Comparison of ENCODE assay signal across 9 mouse cellular contexts in the genomic region with DNA sequence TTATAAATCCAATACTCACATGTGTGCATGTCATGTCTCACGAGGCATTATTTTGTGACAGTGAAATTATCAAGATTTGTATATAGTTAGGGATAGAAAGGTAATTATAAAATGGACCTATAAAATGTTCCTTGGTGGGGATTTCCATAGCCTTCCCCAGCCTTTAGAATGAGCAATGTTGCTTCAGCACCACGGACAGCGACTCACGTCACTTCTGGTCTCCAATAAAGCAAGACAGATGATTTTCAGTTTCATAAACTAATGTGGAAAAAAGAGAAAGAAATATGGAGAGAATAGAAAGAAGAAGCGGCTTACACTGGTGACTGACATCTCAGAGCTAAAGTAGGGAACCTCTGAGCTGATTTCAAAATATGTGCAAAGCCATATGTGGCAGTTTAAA. TPM values are rescaled to one million over a fixed set of nuclear protein-coding genes. Genes with fewer than 3 reads are reported as not detected.
DNase-seq lines count a peak whose midpoint lies in the region; ATAC-seq and TF ChIP-seq lines count a peak whose summit lies in the region.
"Had no signal": no experiment of that assay in that cellular context is flagged by ENCODE, and none has a peak within 500 bp of the region (broad histone marks: within the 10 kb centered on the region; RNA-seq: fewer than 3 reads in every experiment).

No protein-coding gene starts in this region.

- no peak overlapping the region for H3K27ac ChIP-seq in hindbrain, embryonic 11.5 days (ENCODE audit: low read depth, low read length)
- no peak overlapping the region for H3K27ac ChIP-seq in hindbrain, embryonic 13.5 days
- no peak overlapping the region for H3K27ac ChIP-seq in ES-E14 (ENCODE audit: insufficient read depth, low read depth, low read length, poor library complexity, severe bottlenecking)
- no peak overlapping the region for H3K27ac ChIP-seq in limb, embryonic 14.5 days (replicated peaks; ENCODE audit: low read depth, low read length)
- no peak overlapping the region for H3K27ac ChIP-seq in thymus, adult 2 months (ENCODE audit: control insufficient read depth, insufficient read depth, low read length)

- H3K4me2 ChIP-seq in hindbrain, embryonic 11.5 days (replicated peaks; ENCODE audit: low read depth, low read length), result no peak overlapping the region
- H3K4me2 ChIP-seq in hindbrain, embryonic 13.5 days, result no peak overlapping the region
- H3K4me2 ChIP-seq in limb, embryonic 14.5 days (replicated peaks; ENCODE audit: low read depth, low read length, severe bottlenecking), result no peak overlapping the region

- H3K9me3 ChIP-seq in hindbrain, embryonic 11.5 days (ENCODE audit: control insufficient read depth, low read length), result no peaks in the 10 kb centered on the region
- no peaks in the 10 kb centered on the region for H3K9me3 ChIP-seq in hindbrain, embryonic 13.5 days
- H3K9me3 ChIP-seq in ES-E14 (ENCODE audit: control insufficient read depth, insufficient read depth, low read depth, low read length), result no peaks in the 10 kb centered on the region
- H3K9me3 ChIP-seq in limb, embryonic 14.5 days (ENCODE audit: control insufficient read depth, low read length), result no peaks in the 10 kb centered on the region

- DNase-seq in hindbrain, embryonic 11.5 days (ENCODE audit: low spot score), result peak; percentile 78
- peak; percentile 40 for DNase-seq in ES-E14 (ENCODE audit: low read depth, low spot score)
- DNase-seq in limb, embryonic 14.5 days (ENCODE audit: low spot score), result peak; percentile 90
- DNase-seq in thymus, adult 2 months, result peak; percentile 76
- DNase-seq in cerebellum, adult 11 months, result no peak
- DNase-seq in cerebellum, postnatal 36 days, result no peak

- ATAC-seq in hindbrain, embryonic 11.5 days (ENCODE audit: low FRiP score), result no peak
- ATAC-seq in hindbrain, embryonic 13.5 days (ENCODE audit: low FRiP score), result no peak
- ATAC-seq in common myeloid progenitor, adult 5-6 weeks (replicated peaks; ENCODE audit: low read depth, poor library complexity, severe bottlenecking), result 0 out of 2 replicates have a peak, but pooled peaks have one; percentile 47
- no peak for ATAC-seq in limb, embryonic 14.5 days (ENCODE audit: low FRiP score, low read depth)

- in situ Hi-C loops in ES-E14 (cut with MboI; ENCODE audit: low sequenced_read_pairs in 2 of 2, unreplicated experiment in 2 of 2), result no loop called here

- TF ChIP-seq POLR2A in limb, embryonic 14.5 days (IDR thresholded peaks at IDR 0.05; ENCODE audit: borderline replicate concordance, extremely low read depth, insufficient read depth, insufficient read length), result no peak
- no peak for TF ChIP-seq POLR2A in thymus, adult 2 months (IDR thresholded peaks at IDR 0.05; ENCODE audit: control insufficient read depth, extremely low read depth, insufficient read depth, low read length, poor library complexity)

- no peaks in the 10 kb centered on the region for H3K4me1 ChIP-seq in hindbrain, embryonic 11.5 days (replicated peaks; ENCODE audit: control insufficient read depth, insufficient read depth, low read length)
- peaks cover 10% of the 10 kb centered on the region for H3K4me1 ChIP-seq in hindbrain, embryonic 13.5 days (replicated peaks)
- H3K4me1 ChIP-seq in ES-E14 (ENCODE audit: control insufficient read depth in 2 of 2, insufficient read depth in 2 of 2, low read length in 2 of 2, poor library complexity in 1 of 2), result no peaks in the 10 kb centered on the region
- H3K4me1 ChIP-seq in limb, embryonic 14.5 days (ENCODE audit: control insufficient read depth, insufficient read depth, low read length), result no peaks in the 10 kb centered on the region
- peaks cover 19% of the 10 kb centered on the region for H3K4me1 ChIP-seq in thymus, adult 2 months (replicated peaks; ENCODE audit: control insufficient read depth, insufficient read depth, low read length)

- no peak overlapping the region for H3K4me3 ChIP-seq in hindbrain, embryonic 11.5 days (ENCODE audit: low read depth, low read length)
- no peak overlapping the region for H3K4me3 ChIP-seq in hindbrain, embryonic 13.5 days
- H3K4me3 ChIP-seq in ES-E14 (ENCODE audit: insufficient read depth in 1 of 2, low read depth in 1 of 2, low read length in 2 of 2, poor library complexity in 1 of 2, severe bottlenecking in 1 of 2), result no peak overlapping the region
- no peak overlapping the region for H3K4me3 ChIP-seq in limb, embryonic 14.5 days (replicated peaks; ENCODE audit: low read length)
- H3K4me3 ChIP-seq in thymus, adult 2 months (ENCODE audit: control insufficient read depth, insufficient read depth, low read length), result no peak overlapping the region

- H3K27me3 ChIP-seq in hindbrain, embryonic 11.5 days (ENCODE audit: control insufficient read depth, insufficient read depth, low read length), result no peaks in the 10 kb centered on the region
- no peaks in the 10 kb centered on the region for H3K27me3 ChIP-seq in hindbrain, embryonic 13.5 days
- no peaks in the 10 kb centered on the region for H3K27me3 ChIP-seq in limb, embryonic 14.5 days (ENCODE audit: control insufficient read depth, insufficient read depth, low read length)
- H3K27me3 ChIP-seq in thymus, adult 2 months (ENCODE audit: control insufficient read depth, insufficient read depth, low read length), result no peaks in the 10 kb centered on the region

- WGBS in hindbrain, embryonic 11.5 days, result 23% methylated on average over 5 of the region's 5 CpGs
- WGBS in hindbrain, embryonic 13.5 days, result 24% methylated on average over 5 of the region's 5 CpGs
- 13% methylated on average over 5 of the region's 5 CpGs for WGBS in limb, embryonic 14.5 days
- WGBS in thymus, adult 2 months, result 16% methylated on average over 5 of the region's 5 CpGs

- H3K9ac ChIP-seq in hindbrain, embryonic 11.5 days (ENCODE audit: low read depth, low read length), result no peak overlapping the region
- no peak overlapping the region for H3K9ac ChIP-seq in hindbrain, embryonic 13.5 days
- H3K9ac ChIP-seq in ES-E14 (ENCODE audit: insufficient read depth, low read depth, low read length, poor library complexity, severe bottlenecking), result no peak overlapping the region
- H3K9ac ChIP-seq in limb, embryonic 14.5 days (ENCODE audit: low read depth, low read length, severe bottlenecking), result no peak overlapping the region

- no peak for TF ChIP-seq CTCF in thymus, adult 2 months (IDR thresholded peaks at IDR 0.05; ENCODE audit: borderline replicate concordance, control insufficient read depth, extremely low read depth, insufficient read depth, low read length, poor library complexity)

- no peaks in the 10 kb centered on the region for H3K36me3 ChIP-seq in hindbrain, embryonic 11.5 days (ENCODE audit: control insufficient read depth, insufficient read depth, low read length)
- H3K36me3 ChIP-seq in hindbrain, embryonic 13.5 days, result no peaks in the 10 kb centered on the region
- H3K36me3 ChIP-seq in ES-E14 (ENCODE audit: control insufficient read depth, insufficient read depth, low read length, poor library complexity, severe bottlenecking), result no peaks in the 10 kb centered on the region
- H3K36me3 ChIP-seq in limb, embryonic 14.5 days (ENCODE audit: control insufficient read depth, insufficient read depth, low read length), result no peaks in the 10 kb centered on the region
- no peaks in the 10 kb centered on the region for H3K36me3 ChIP-seq in thymus, adult 2 months (ENCODE audit: control insufficient read depth, insufficient read depth, low read length)

TF ChIP-seq in ES-E14, 5 proteins besides CTCF, POLR2A, EP300 and RAD21:
- TF ChIP-seq ZNF384 (IDR thresholded peaks at IDR 0.05; ENCODE audit: low read depth, low read length), result no peak

RNA-seq across cellular contexts. Expression of a gene that starts 23.7 kb away (rescaled TPM):
- polyA plus RNA-seq in hindbrain, embryonic 11.5 days (2014; fragmentation: Nextera tagmentation; extraction: Ambion mirVana), result not detected in 2 replicates
- not detected in 2 replicates for polyA plus RNA-seq in hindbrain, embryonic 13.5 days (2015; fragmentation: Nextera tagmentation; extraction: Ambion mirVana)
- not detected in 2 replicates for total RNA-seq in ES-E14 (2012; rRNA removed)
- not detected in 2 replicates for total RNA-seq in common myeloid progenitor, adult 5-6 weeks (2017)
- polyA plus RNA-seq in limb, embryonic 14.5 days (2012; rRNA removed), result not detected in 2 replicates
- polyA plus RNA-seq in limb, embryonic 14.5 days (2014; fragmentation: Nextera tagmentation; extraction: Ambion mirVana), result not detected in 2 replicates
- not detected in 2 replicates for polyA plus RNA-seq in thymus, adult 2 months (2012; rRNA removed)
- total RNA-seq: layer of hippocampus, postnatal 25 days had no signal

Comparison
In these comparisons a context has a peak if more than half of its experiments do, and no peak if none do; other contexts are left out.
1. DNase-seq: peak in hindbrain, embryonic 11.5 days (single experiment), ES-E14 (single experiment), limb, embryonic 14.5 days (single experiment) and thymus, adult 2 months (single experiment); none in cerebellum, adult 11 months (single experiment) and cerebellum, postnatal 36 days (0 of 2).